Mouse (Mus musculus): Measurements from ENCODE around the gene Gm853. TPM values are rescaled to one million over a fixed set of nuclear protein-coding genes. Genes with fewer than 3 reads are reported as not detected.

Gene Gm853
- polyA plus RNA-seq, 1 experiment from 2014 or later, result not detected

- peaks cover 22% of the 10 kb centered on the region for H3K4me1 ChIP-seq
Observed at GRCm38 (mm10) chr4:130180909-130181602, 41.1 kb downstream of the Gm853 start.

GRCm38 (mm10) chr4:130179876-130180275 is 42.3 kb downstream of the Gm853 start:
- H3K36me3 ChIP-seq (replicated peaks), result no peaks in the 10 kb centered on the region
- no peak for DNase-seq (ENCODE audit: extremely low spot score, low spot score)
- peaks cover 33% of the 10 kb centered on the region for H3K4me1 ChIP-seq
- no peaks in the 10 kb centered on the region for H3K9me3 ChIP-seq
- H3K27ac ChIP-seq, result no peak overlapping the region
- no peak overlapping the region for H3K4me3 ChIP-seq
- 80% methylated on average over 3 of the region's 3 CpGs for WGBS
- peaks cover 42% of the 10 kb centered on the region for H3K27me3 ChIP-seq (ENCODE audit: poor library complexity, severe bottlenecking)

More at GRCm38 (mm10) chr4:130180909-130181602, 41.1 kb downstream of the Gm853 start:
- no peak for DNase-seq (ENCODE audit: extremely low spot score, low spot score)
- no peak overlapping the region for H3K4me3 ChIP-seq
- H3K27me3 ChIP-seq (ENCODE audit: poor library complexity, severe bottlenecking), result peaks cover 30% of the 10 kb centered on the region
- no peaks in the 10 kb centered on the region for H3K36me3 ChIP-seq (replicated peaks)
- no peaks in the 10 kb centered on the region for H3K9me3 ChIP-seq
- H3K27ac ChIP-seq, result no peak overlapping the region
- WGBS, result 75% methylated on average over 7 of the region's 7 CpGs

- Histone ChIP-seq H3K4me1 (peaks cover 49% of the 10 kb centered on the region), H3K27me3 (ENCODE audit: poor library complexity, severe bottlenecking) (peaks cover 50% of the 10 kb centered on the region), H3K4me3 (no peak overlapping the region), H3K36me3 (replicated peaks) (no peaks in the 10 kb centered on the region), H3K27ac (peak overlapping the region; percentile 35; the same call in 1 of the 2 replicates), H3K9me3 (no peaks in the 10 kb centered on the region)
- WGBS, result 61% methylated on average over 7 of the region's 7 CpGs
- no peak for DNase-seq (ENCODE audit: extremely low spot score, low spot score)
Observed at GRCm38 (mm10) chr4:130177536-130177935, 44.7 kb downstream of the Gm853 start.

- H3K4me1 ChIP-seq, result peaks cover 54% of the 10 kb centered on the region
- DNase-seq (ENCODE audit: extremely low spot score, low spot score), result no peak
- 78% methylated on average over 4 of the region's 4 CpGs for WGBS
- 0 out of 2 replicates have a peak overlapping the region, but pooled peaks have one; percentile 44 for H3K27ac ChIP-seq
- H3K36me3 ChIP-seq (replicated peaks), result no peaks in the 10 kb centered on the region
- H3K27me3 ChIP-seq (ENCODE audit: poor library complexity, severe bottlenecking), result peaks cover 55% of the 10 kb centered on the region
- H3K4me3 ChIP-seq, result no peak overlapping the region
- no peaks in the 10 kb centered on the region for H3K9me3 ChIP-seq
Observed at GRCm38 (mm10) chr4:130177087-130177486, 45.1 kb downstream of the Gm853 start.

GRCm38 (mm10) chr4:130176156-130176720 is 46.0 kb downstream of the Gm853 start:
- H3K9me3 ChIP-seq, result no peaks in the 10 kb centered on the region
- H3K4me1 ChIP-seq, result peaks cover 60% of the 10 kb centered on the region
- H3K36me3 ChIP-seq (replicated peaks), result no peaks in the 10 kb centered on the region
- H3K27ac ChIP-seq, result no peak overlapping the region
- WGBS, result 79% methylated on average over 5 of the region's 5 CpGs
- H3K4me3 ChIP-seq, result no peak overlapping the region
- H3K27me3 ChIP-seq (ENCODE audit: poor library complexity, severe bottlenecking), result peaks cover 55% of the 10 kb centered on the region
- DNase-seq (ENCODE audit: extremely low spot score, low spot score), result no peak

- H3K4me3 ChIP-seq, result peak within 1 kb of the TSS; percentile 45
- peaks cover 58% of the 10 kb centered on the region for H3K4me1 ChIP-seq
- peaks cover 55% of the 10 kb centered on the region for H3K27me3 ChIP-seq (ENCODE audit: poor library complexity, severe bottlenecking)
- WGBS, result 2% methylated on average over 14 of the region's 14 CpGs
- no peaks in the 10 kb centered on the region for H3K9me3 ChIP-seq
- peak within 1 kb of the TSS; percentile 72 for H3K27ac ChIP-seq
- H3K36me3 ChIP-seq (replicated peaks), result no peaks in the 10 kb centered on the region
- no peak for DNase-seq (ENCODE audit: extremely low spot score, low spot score)
Observed at GRCm38 (mm10) chr4:130175072-130175711, 47.0 kb downstream of the Gm853 start, which contains the start of gene Tinagl1. TSS of gene Tinagl1 (minus strand) at chr4:130175122.

- peaks cover 60% of the 10 kb centered on the region for H3K27me3 ChIP-seq (ENCODE audit: poor library complexity, severe bottlenecking)
- WGBS, result 4% methylated on average over 25 of the region's 25 CpGs
- DNase-seq (ENCODE audit: extremely low spot score, low spot score), result peak; percentile 49
- no peaks in the 10 kb centered on the region for H3K9me3 ChIP-seq
- H3K27ac ChIP-seq, result peak overlapping the region; percentile 72
- H3K4me3 ChIP-seq, result peak overlapping the region; percentile 45
- peaks cover 58% of the 10 kb centered on the region for H3K4me1 ChIP-seq
- H3K36me3 ChIP-seq (replicated peaks), result no peaks in the 10 kb centered on the region
Observed at GRCm38 (mm10) chr4:130174335-130175031, 47.7 kb downstream of the Gm853 start.

GRCm38 (mm10) chr4:130173911-130174311 is 48.3 kb downstream of the Gm853 start:
- H3K4me3 ChIP-seq, result peak overlapping the region; percentile 45

GRCm38 (mm10) chr4:130173060-130173822 is 49.0 kb downstream of the Gm853 start:
- Histone ChIP-seq H3K36me3 (replicated peaks) (no peaks in the 10 kb centered on the region), H3K27ac (peak overlapping the region; percentile 72), H3K4me3 (no peak overlapping the region), H3K9me3 (no peaks in the 10 kb centered on the region), H3K4me1 (peaks cover 67% of the 10 kb centered on the region), H3K27me3 (ENCODE audit: poor library complexity, severe bottlenecking) (peaks cover 67% of the 10 kb centered on the region)
- WGBS, result 74% methylated on average over 11 of the region's 11 CpGs
- no peak for DNase-seq (ENCODE audit: extremely low spot score, low spot score)

More at GRCm38 (mm10) chr4:130173911-130174311, 48.3 kb downstream of the Gm853 start:
- Histone ChIP-seq H3K27me3 (ENCODE audit: poor library complexity, severe bottlenecking) (peaks cover 62% of the 10 kb centered on the region), H3K9me3 (no peaks in the 10 kb centered on the region), H3K36me3 (replicated peaks) (no peaks in the 10 kb centered on the region), H3K4me1 (peaks cover 60% of the 10 kb centered on the region), H3K27ac (peak overlapping the region; percentile 72)
- 39% methylated on average over 19 of the region's 19 CpGs for WGBS
- DNase-seq (ENCODE audit: extremely low spot score, low spot score), result no peak

- no peaks in the 10 kb centered on the region for H3K36me3 ChIP-seq (replicated peaks)
- peak; percentile 32 for DNase-seq (ENCODE audit: extremely low spot score, low spot score)
- 73% methylated on average over 11 of the region's 11 CpGs for WGBS
- H3K9me3 ChIP-seq, result no peaks in the 10 kb centered on the region
- H3K27me3 ChIP-seq (ENCODE audit: poor library complexity, severe bottlenecking), result peaks cover 76% of the 10 kb centered on the region
- H3K27ac ChIP-seq, result peak overlapping the region; percentile 76
- peak overlapping the region; percentile 27 for H3K4me3 ChIP-seq
- peaks cover 73% of the 10 kb centered on the region for H3K4me1 ChIP-seq
Observed at GRCm38 (mm10) chr4:130171951-130172765, 50.0 kb downstream of the Gm853 start.

- WGBS, result 91% methylated on average over 4 of the region's 4 CpGs
- DNase-seq (ENCODE audit: extremely low spot score, low spot score), result no peak
- H3K4me3 ChIP-seq, result no peak overlapping the region
- no peaks in the 10 kb centered on the region for H3K9me3 ChIP-seq
- H3K36me3 ChIP-seq (replicated peaks), result no peaks in the 10 kb centered on the region
- H3K4me1 ChIP-seq, result peaks cover 68% of the 10 kb centered on the region
- no peak overlapping the region for H3K27ac ChIP-seq
- H3K27me3 ChIP-seq (ENCODE audit: poor library complexity, severe bottlenecking), result peaks cover 76% of the 10 kb centered on the region
Observed at GRCm38 (mm10) chr4:130170362-130170761, 51.8 kb downstream of the Gm853 start.
